Mouse (Mus musculus) CH12.LX (cell line): ENCODE data around the gene Adh1. TPM values are rescaled to one million over a fixed set of nuclear protein-coding genes. Genes with fewer than 3 reads are reported as not detected.

ENCODE experiments used
- DNase-seq: peaks from one replicate; pipeline ENCODE4 v3.0.0-alpha.2; 2013; ENCODE audit errors: extremely low read depth
- H3K27ac ChIP-seq: 2 replicates; pipeline ENCODE4 v1.5.1; 2012; ENCODE audit warnings: low read depth, mild to moderate bottlenecking, control low read depth, moderate library complexity; ENCODE audit not compliant: insufficient read depth
- H3K27me3 ChIP-seq: replicated peaks from 2 replicates; pipeline ENCODE3; 2012; ENCODE audit warnings: inconsistent platforms
- H3K36me3 ChIP-seq, 2 experiments: replicated peaks in 1 of 2; 2 replicates each; pipeline versions ENCODE3 to v1.6.1; 2012; ENCODE audit warnings: inconsistent platforms in 1 of 2, low read length in 1 of 2, mild to moderate bottlenecking in 1 of 2, mixed read lengths in 1 of 2, moderate library complexity in 1 of 2; ENCODE audit not compliant: control insufficient read depth in 1 of 2, insufficient read depth in 1 of 2
- H3K4me1 ChIP-seq, 2 experiments: 2 replicates each; pipeline ENCODE4 v1.6.1; 2012; ENCODE audit warnings: inconsistent platforms in 1 of 2, moderate library complexity in 1 of 2; ENCODE audit not compliant: insufficient read depth in 2 of 2, control insufficient read depth in 1 of 2
- H3K4me2 ChIP-seq: 2 replicates; pipeline ENCODE4 v1.6.1; 2012; ENCODE audit warnings: low read depth, mild to moderate bottlenecking, control low read depth; ENCODE audit not compliant: poor library complexity, insufficient read depth, severe bottlenecking
- H3K4me3 ChIP-seq, 3 experiments: fragments of 150-350 bp in 1 of 3; sonication (generic) in 1 of 3; replicated peaks in 1 of 3; 2 replicates each; pipeline versions ENCODE3 to v1.5.1; 2011 to 2012; ENCODE audit warnings: low read depth in 2 of 3, low read length in 2 of 3, mild to moderate bottlenecking in 2 of 3, moderate library complexity in 2 of 3, control low read depth in 1 of 3, improper control_type of control experiment in 1 of 3, inconsistent platforms in 1 of 3, mixed read lengths in 1 of 3; ENCODE audit not compliant: poor library complexity in 1 of 3
- H3K79me2 ChIP-seq: replicated peaks from 2 replicates; pipeline ENCODE4 v1.6.1; 2012; ENCODE audit warnings: mild to moderate bottlenecking, moderate library complexity; ENCODE audit not compliant: control insufficient read depth, poor library complexity, insufficient read depth, severe bottlenecking; ENCODE audit errors: extremely low read depth
- H3K9ac ChIP-seq: 2 replicates; pipeline ENCODE4 v1.6.1; 2012; ENCODE audit warnings: low read depth, mild to moderate bottlenecking, control low read depth, moderate library complexity; ENCODE audit not compliant: insufficient read depth
- H3K9me3 ChIP-seq: replicated peaks from 2 replicates; pipeline ENCODE3; 2012; ENCODE audit warnings: low read length, inconsistent platforms, mixed read lengths
- CHD1 ChIP-seq: IDR thresholded peaks from 2 replicates; pipeline ENCODE4 v1.6.1; 2012; ENCODE audit warnings: low read depth, low read length, improper control_type of control experiment, inconsistent platforms
- CHD2 ChIP-seq: IDR thresholded peaks from 2 replicates; pipeline ENCODE4 v1.6.1; 2011; ENCODE audit warnings: low read length, improper control_type of control experiment
- E2F4 ChIP-seq: IDR thresholded peaks from 2 replicates; pipeline ENCODE4 v1.6.1; 2011; ENCODE audit warnings: low read depth, low read length, improper control_type of control experiment; ENCODE audit not compliant: insufficient replicate concordance
- ELF1 ChIP-seq: IDR thresholded peaks from 2 replicates; pipeline ENCODE4 v1.6.1; 2014; ENCODE audit warnings: low read depth, mild to moderate bottlenecking, inconsistent platforms, low read length, improper control_type of control experiment
- EP300 ChIP-seq: IDR thresholded peaks from 2 replicates; pipeline ENCODE4 v1.6.1; 2011; ENCODE audit warnings: low read length, improper control_type of control experiment
- GABPA ChIP-seq: IDR thresholded peaks from 2 replicates; pipeline ENCODE4 v1.6.1; 2012; ENCODE audit warnings: low read depth, low read length, improper control_type of control experiment, inconsistent platforms; ENCODE audit not compliant: insufficient replicate concordance
- HCFC1 ChIP-seq: IDR thresholded peaks from 2 replicates; pipeline ENCODE4 v1.6.1; 2012; ENCODE audit warnings: low read depth, mild to moderate bottlenecking, inconsistent platforms, low read length, improper control_type of control experiment
- IRF4 ChIP-seq: IDR thresholded peaks from 2 replicates; pipeline ENCODE4 v1.6.1; 2014; ENCODE audit warnings: low read depth, mild to moderate bottlenecking, inconsistent platforms, low read length, improper control_type of control experiment
- KAT2A ChIP-seq: IDR thresholded peaks from 2 replicates; pipeline ENCODE4 v1.6.1; 2012; ENCODE audit warnings: low read length, improper control_type of control experiment, inconsistent platforms; ENCODE audit not compliant: insufficient replicate concordance
- MAFK ChIP-seq: IDR thresholded peaks from 2 replicates; pipeline ENCODE4 v1.6.1; 2011; ENCODE audit warnings: low read length, improper control_type of control experiment; ENCODE audit not compliant: insufficient replicate concordance
- MAX ChIP-seq: IDR thresholded peaks from 2 replicates; pipeline ENCODE4 v1.6.1; 2011; ENCODE audit warnings: low read length, improper control_type of control experiment
- MAZ ChIP-seq: IDR thresholded peaks from 2 replicates; pipeline ENCODE4 v1.6.1; 2012; ENCODE audit warnings: low read depth, mild to moderate bottlenecking, inconsistent platforms, low read length, improper control_type of control experiment, moderate library complexity
- MEF2A ChIP-seq: IDR thresholded peaks from 2 replicates; pipeline ENCODE4 v1.6.1; 2014; ENCODE audit warnings: low read depth, mild to moderate bottlenecking, inconsistent platforms, low read length, improper control_type of control experiment, borderline replicate concordance
- MXI1 ChIP-seq: IDR thresholded peaks from 2 replicates; pipeline ENCODE4 v1.6.1; 2011; ENCODE audit warnings: mild to moderate bottlenecking, low read depth, low read length, improper control_type of control experiment
- NELFE ChIP-seq: IDR thresholded peaks from 2 replicates; pipeline ENCODE4 v1.6.1; 2011; ENCODE audit warnings: low read depth, low read length, improper control_type of control experiment
- NRF1 ChIP-seq: IDR thresholded peaks from 2 replicates; pipeline ENCODE4 v1.6.1; 2014; ENCODE audit warnings: low read depth, mild to moderate bottlenecking, inconsistent platforms, low read length, improper control_type of control experiment, moderate library complexity
- PAX5 ChIP-seq: IDR thresholded peaks from 2 replicates; pipeline ENCODE4 v1.6.1; 2012; ENCODE audit warnings: low read length, inconsistent platforms, mixed read lengths
- RAD21 ChIP-seq: IDR thresholded peaks from 2 replicates; pipeline ENCODE4 v1.6.1; 2011; ENCODE audit warnings: low read depth, mild to moderate bottlenecking, low read length, improper control_type of control experiment, moderate library complexity
- SIN3A ChIP-seq: IDR thresholded peaks from 2 replicates; pipeline ENCODE4 v1.6.1; 2012; ENCODE audit warnings: low read length, improper control_type of control experiment, inconsistent platforms
- TBP ChIP-seq: conservative IDR thresholded peaks from 2 replicates; pipeline ENCODE4 v1.6.1; 2011; ENCODE audit warnings: low read depth, low read length, improper control_type of control experiment
- TCF12 ChIP-seq: IDR thresholded peaks from 2 replicates; pipeline ENCODE4 v1.6.1; 2014; ENCODE audit warnings: low read depth, mild to moderate bottlenecking, inconsistent platforms, low read length, improper control_type of control experiment
- UBTF ChIP-seq: IDR thresholded peaks from 2 replicates; pipeline ENCODE4 v1.6.1; 2012; ENCODE audit warnings: low read depth, mild to moderate bottlenecking, inconsistent platforms, low read length, improper control_type of control experiment, moderate library complexity
- USF1 ChIP-seq: IDR thresholded peaks from 2 replicates; pipeline ENCODE4 v1.6.1; 2014; ENCODE audit warnings: low read depth, mild to moderate bottlenecking, inconsistent platforms, low read length, improper control_type of control experiment
- USF2 ChIP-seq: conservative IDR thresholded peaks from 2 replicates; pipeline ENCODE4 v1.6.1; 2011; ENCODE audit warnings: low read depth, low read length, improper control_type of control experiment
- ZKSCAN1 ChIP-seq: IDR thresholded peaks from 2 replicates; pipeline ENCODE4 v1.6.1; 2012; ENCODE audit warnings: low read depth, inconsistent platforms, low read length, improper control_type of control experiment, borderline replicate concordance
- ZNF384 ChIP-seq: IDR thresholded peaks from 2 replicates; pipeline ENCODE4 v1.6.1; 2012; ENCODE audit warnings: low read depth, low read length, improper control_type of control experiment, inconsistent platforms
- dilution Hi-C: fragments of 300-500 bp; cut with MboI; formaldehyde crosslinking; loops from 2 replicates; pipeline ENCODE4 v1.14.3; 2020; ENCODE audit warnings: low sequenced_read_pairs; ENCODE audit not compliant: extremely low pct_unique_long_range_greater_than_20kb, extremely low pct_ligation_motif_present
- in situ Hi-C: fragments of 300-500 bp; cut with MboI; formaldehyde crosslinking; loops from 3 replicates; pipeline ENCODE4 v1.14.3; 2019; ENCODE audit warnings: low sequenced_read_pairs, low pct_ligation_motif_present, low pct_unique_long_range_greater_than_20kb, mixed read lengths
- polyA plus RNA-seq: library from polyadenylated mRNA; unstranded; fragments of >175 nt; gene quantifications from 2 replicates; pipeline ENCODE4 v1.2.1, GENCODE M21; 2012; ENCODE audit warnings: low read depth; ENCODE audit not compliant: insufficient read length
- total RNA-seq, 2 experiments: library from RNA; depleted of rRNA; stranded (reverse); fragments of 300-350 nt in 1 of 2; fragments of >200 nt in 1 of 2; gene quantifications; 2 replicates each; pipeline ENCODE4 v1.2.3; 2012 to 2014

Gene Adh1
- total and polyA plus RNA-seq, 3 experiments = not detected

DNA sequence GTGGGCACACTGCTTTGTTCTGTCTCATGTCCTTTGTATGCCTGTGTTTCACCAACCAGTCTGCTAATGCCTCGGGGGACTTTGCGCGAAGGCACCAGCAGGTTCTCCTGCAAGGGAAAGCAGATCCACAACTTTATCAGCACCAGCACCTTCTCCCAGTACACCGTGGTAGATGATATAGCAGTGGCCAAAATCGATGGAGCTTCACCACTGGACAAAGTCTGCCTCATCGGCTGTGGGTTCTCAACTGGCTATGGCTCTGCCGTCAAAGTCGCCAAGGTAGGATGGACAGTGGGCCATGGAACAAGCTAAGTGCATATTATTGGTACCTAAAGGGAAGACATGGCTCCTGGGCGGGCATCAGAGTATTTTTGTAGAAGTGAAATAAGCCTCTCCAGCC, 21.8 kb downstream of the Adh1 start:
- dilution Hi-C loops = no loop called here
- no peak overlapping the region for H3K9ac ChIP-seq
- no peaks in the 10 kb centered on the region for H3K79me2 ChIP-seq
- no peak overlapping the region for H3K27ac ChIP-seq
- H3K36me3 ChIP-seq = no peaks in the 10 kb centered on the region
- DNase-seq = no peak
- no peak for TF ChIP-seq CHD2
- TF ChIP-seq GABPA = no peak
- TF ChIP-seq E2F4 = no peak
- no peak for TF ChIP-seq SIN3A
- TF ChIP-seq NELFE = no peak
- TF ChIP-seq MXI1 = no peak
- no peak for TF ChIP-seq MEF2A
- no peak for TF ChIP-seq EP300
- TF ChIP-seq IRF4 = no peak
- TF ChIP-seq USF1 = no peak
- no peak for TF ChIP-seq ZNF384
- TF ChIP-seq RAD21 = no peak
- no peak for TF ChIP-seq KAT2A
- TF ChIP-seq USF2 = no peak
- TF ChIP-seq PAX5 = no peak
- no peak for TF ChIP-seq ZKSCAN1
- no peak for TF ChIP-seq CHD1
- no peak for TF ChIP-seq TCF12
- no peak for TF ChIP-seq ELF1
- TF ChIP-seq UBTF = no peak
- H3K27me3 ChIP-seq = no peaks in the 10 kb centered on the region
- H3K4me1 ChIP-seq = no peaks in the 10 kb centered on the region
- in situ Hi-C loops = no loop called here
- H3K4me3 ChIP-seq = no peak overlapping the region
- H3K9me3 ChIP-seq = no peaks in the 10 kb centered on the region
- no peak overlapping the region for H3K4me2 ChIP-seq

GRCm38 (mm10) chr3:138283831-138284230, 23.0 kb downstream of the Adh1 start:
- H3K27me3 ChIP-seq = no peaks in the 10 kb centered on the region
- TF ChIP-seq MAZ = no peak
- TF ChIP-seq NRF1 = no peak
- no peak for TF ChIP-seq MAX
- no peak for TF ChIP-seq USF1
- TF ChIP-seq IRF4 = no peak
- no peak for TF ChIP-seq ZKSCAN1
- TF ChIP-seq MAFK = no peak
- no peak for TF ChIP-seq HCFC1
- TF ChIP-seq TBP = no peak
- TF ChIP-seq KAT2A = no peak
- no peak for TF ChIP-seq USF2
- TF ChIP-seq, all 38 proteins: peak for 0
- Histone ChIP-seq H3K4me3 (no peak overlapping the region), H3K79me2 (no peaks in the 10 kb centered on the region), H3K4me1 (no peaks in the 10 kb centered on the region), H3K27ac (no peak overlapping the region), H3K4me2 (no peak overlapping the region), H3K36me3 (no peaks in the 10 kb centered on the region), H3K9me3 (no peaks in the 10 kb centered on the region), H3K9ac (no peak overlapping the region)
- dilution Hi-C loops = no loop called here
- in situ Hi-C loops = no loop called here
- DNase-seq = no peak
